Mouse (Mus musculus) urinary bladder, postnatal 36 days (tissue): ENCODE measurements at regions not wholly inside any gene's neighbourhood (a gene's known extent, or its start where the extent isn't known, plus 50 kb on each side); places are given as distances from the start of the nearest gene placed in this dataset.
"Not testable (repeated sequence)": the region's sequence is repeated elsewhere in the genome, so short reads cannot be mapped to it uniquely, and the experiment has no call there.

Experiments
- DNase-seq, 2 experiments: peaks; one replicate each; pipeline ENCODE4 v3.0.0; 2022; ENCODE audit warnings: low spot score in 2 of 2, mixed read lengths in 1 of 2

- no peak for DNase-seq
Measured at GRCm38 (mm10) chr11:121894801-121895200, 64.8 kb downstream of the Ptchd3 start.

GRCm38 (mm10) chr11:121904393-121904792 lies 74.3 kb downstream of the Ptchd3 start:
- DNase-seq = not testable (repeated sequence)

GRCm38 (mm10) chr11:121924631-121925030 lies 94.6 kb downstream of the Ptchd3 start:
- DNase-seq = not testable (repeated sequence)

- DNase-seq = not testable (repeated sequence)
Measured at GRCm38 (mm10) chr11:121925043-121925442, 95.0 kb downstream of the Ptchd3 start.

- DNase-seq = not testable (repeated sequence)
Measured at GRCm38 (mm10) chr11:121951726-121952125, 121.7 kb downstream of the Ptchd3 start.

- peak in 1 of 2 experiments; percentile 1 for DNase-seq
Measured at GRCm38 (mm10) chr11:121956367-121957235, 126.6 kb downstream of the Ptchd3 start.

- DNase-seq = not testable (repeated sequence)
Measured at GRCm38 (mm10) chr11:121958735-121959134, 128.7 kb downstream of the Ptchd3 start.

- DNase-seq = not testable (repeated sequence)
Measured at GRCm38 (mm10) chr11:121964111-121964510, 134.1 kb downstream of the Ptchd3 start.

- DNase-seq = not testable (repeated sequence)
Measured at GRCm38 (mm10) chr11:121965911-121966310, 135.9 kb downstream of the Ptchd3 start.
